Mouse (Mus musculus) myocyte (in vitro differentiated cells): Measurements from ENCODE around the gene Fam43b. TPM values are rescaled to one million over a fixed set of nuclear protein-coding genes. Genes with fewer than 3 reads are reported as not detected.

Source experiments
- H3K27me3 ChIP-seq: one replicate; pipeline ENCODE4 v1.6.1; 2011; ENCODE audit not compliant: control insufficient read depth, insufficient read depth, insufficient read length
- H3K36me3 ChIP-seq: one replicate; pipeline ENCODE4 v1.6.1; 2011; ENCODE audit not compliant: control insufficient read depth, insufficient read depth
- H3K4me2 ChIP-seq: one replicate; pipeline ENCODE4 v1.6.1; 2011; ENCODE audit warnings: low read depth, control low read depth
- H3K4me3 ChIP-seq: one replicate; pipeline ENCODE4 v1.5.1; 2011; ENCODE audit warnings: mild to moderate bottlenecking, control low read depth, moderate library complexity
- H3K79me2 ChIP-seq: one replicate; pipeline ENCODE4 v1.6.1; 2011; ENCODE audit not compliant: control insufficient read depth, insufficient read depth
- H3ac ChIP-seq: one replicate; pipeline ENCODE4 v1.6.1; 2011; ENCODE audit not compliant: control insufficient read depth, insufficient read length
- CEBPB ChIP-seq: IDR thresholded peaks from 2 replicates; pipeline ENCODE4 v1.6.1; 2011; ENCODE audit warnings: mild to moderate bottlenecking, moderate library complexity; ENCODE audit not compliant: poor library complexity, insufficient read depth, severe bottlenecking
- E2F4 ChIP-seq: IDR thresholded peaks from one replicate; pipeline ENCODE4 v1.6.1; 2011; ENCODE audit warnings: mild to moderate bottlenecking, control low read depth, moderate library complexity; ENCODE audit not compliant: insufficient read depth
- MAX ChIP-seq: IDR thresholded peaks from one replicate; pipeline ENCODE4 v1.6.1; 2011; ENCODE audit warnings: low read depth, mild to moderate bottlenecking, control low read depth
- MYOD1 ChIP-seq, 3 experiments: IDR thresholded peaks; one replicate each; pipeline ENCODE4 v1.6.1; 2011; ENCODE audit warnings: control low read depth in 2 of 3, low read depth in 2 of 3, mild to moderate bottlenecking in 2 of 3, moderate library complexity in 1 of 3; ENCODE audit not compliant: insufficient read length in 2 of 3, control insufficient read depth in 1 of 3
- MYOG ChIP-seq, 3 experiments: IDR thresholded peaks; one replicate each; pipeline ENCODE4 v1.6.1; 2011; ENCODE audit warnings: control low read depth in 2 of 3, low read depth in 2 of 3, mild to moderate bottlenecking in 2 of 3; ENCODE audit not compliant: insufficient read length in 2 of 3, control insufficient read depth in 1 of 3, insufficient read depth in 1 of 3
- POLR2A ChIP-seq: IDR thresholded peaks from one replicate; pipeline ENCODE4 v1.6.1; 2011; ENCODE audit warnings: low read depth, mild to moderate bottlenecking, control low read depth, moderate library complexity; ENCODE audit not compliant: insufficient read length
- POLR2AphosphoS2 ChIP-seq: IDR thresholded peaks from one replicate; pipeline ENCODE4 v1.6.1; 2011; ENCODE audit warnings: low read depth, control low read depth; ENCODE audit not compliant: insufficient read length
- REST ChIP-seq: IDR thresholded peaks from one replicate; pipeline ENCODE4 v1.6.1; 2011; ENCODE audit warnings: mild to moderate bottlenecking, control low read depth, moderate library complexity; ENCODE audit not compliant: insufficient read depth, insufficient read length
- SRF ChIP-seq: IDR thresholded peaks from one replicate; pipeline ENCODE4 v1.6.1; 2011; ENCODE audit warnings: low read depth; ENCODE audit not compliant: control insufficient read depth, insufficient read length
- TCF12 ChIP-seq: IDR thresholded peaks from one replicate; pipeline ENCODE4 v1.6.1; 2011; ENCODE audit warnings: mild to moderate bottlenecking, control low read depth; ENCODE audit not compliant: poor library complexity, insufficient read depth, severe bottlenecking
- TCF3 ChIP-seq: IDR thresholded peaks from one replicate; pipeline ENCODE4 v1.6.1; 2011; ENCODE audit warnings: low read depth, control low read depth; ENCODE audit not compliant: insufficient read length
- USF1 ChIP-seq: IDR thresholded peaks from one replicate; pipeline ENCODE4 v1.6.1; 2011; ENCODE audit warnings: low read depth, mild to moderate bottlenecking, control low read depth, moderate library complexity
- polyA plus RNA-seq: library from polyadenylated mRNA; unstranded; fragments of >200 nt; fragmentation: generic; extraction: Trizol; gene quantifications from one replicate; pipeline ENCODE4 v1.2.1, GENCODE M21; 2012; ENCODE audit warnings: missing spikeins

Gene Fam43b
- polyA plus RNA-seq, 1 experiment = not detected

- Histone ChIP-seq H3K4me2 (no peak overlapping the region), H3ac (no peak overlapping the region), H3K4me3 (no peak overlapping the region), H3K27me3 (peaks cover 64% of the 10 kb centered on the region), H3K36me3 (no peaks in the 10 kb centered on the region), H3K79me2 (no peaks in the 10 kb centered on the region)
- TF ChIP-seq CEBPB = no peak
- TF ChIP-seq MYOG (IDR thresholded peaks at IDR 0.05; ENCODE audit: control insufficient read depth in 1 of 3, insufficient read depth in 1 of 3, insufficient read length in 2 of 3, low read depth in 2 of 3) = peak in 1 of 3 experiments; percentile 5
- TF ChIP-seq TCF12 = no peak
- no peak for TF ChIP-seq TCF3
- no peak for TF ChIP-seq MAX
- no peak for TF ChIP-seq SRF
- no peak for TF ChIP-seq E2F4
Observed at GRCm38 (mm10) chr4:138395087-138395970, 999 bp downstream of the Fam43b start.

- no peak overlapping the region for H3K4me2 ChIP-seq
- H3K27me3 ChIP-seq = peaks cover 64% of the 10 kb centered on the region
- TF ChIP-seq TCF12 (no peak), CEBPB (no peak)
Observed at GRCm38 (mm10) chr4:138393703-138394102, 2.6 kb downstream of the Fam43b start.

DNA sequence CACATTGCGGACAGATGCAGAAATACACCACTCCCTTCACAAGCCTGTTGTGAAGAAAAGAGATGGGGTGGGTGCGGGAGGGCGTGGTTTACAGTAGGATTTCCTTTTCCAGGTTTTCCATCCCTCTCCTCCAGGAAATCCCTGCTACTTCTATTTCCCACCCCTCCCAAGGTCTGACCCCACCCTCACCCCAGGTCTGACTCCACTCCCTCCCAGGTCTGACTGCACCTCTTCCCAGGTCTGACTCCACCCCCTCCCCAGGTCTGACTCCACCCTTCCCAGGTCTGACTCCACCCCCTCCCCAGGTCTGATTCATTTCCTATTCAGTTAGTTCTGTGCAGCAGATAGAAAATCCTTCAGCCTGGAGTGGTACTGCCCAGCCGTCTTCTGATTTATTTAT lies 12.5 kb downstream of the Fam43b start:
- Histone ChIP-seq H3ac (no peak overlapping the region), H3K27me3 (peaks cover 28% of the 10 kb centered on the region), H3K4me2 (no peak overlapping the region), H3K36me3 (no peaks in the 10 kb centered on the region), H3K79me2 (no peaks in the 10 kb centered on the region), H3K4me3 (no peak overlapping the region)
- TF ChIP-seq CEBPB (no peak), SRF (no peak), USF1 (no peak), MYOD1 (IDR thresholded peaks at IDR 0.05; ENCODE audit: control insufficient read depth in 1 of 3, insufficient read length in 2 of 3, low read depth in 2 of 3) (no peak)

More at GRCm38 (mm10) chr4:138393703-138394102, 2.6 kb downstream of the Fam43b start:
- H3K36me3 ChIP-seq = no peaks in the 10 kb centered on the region
- H3ac ChIP-seq = no peak overlapping the region
- H3K79me2 ChIP-seq = no peaks in the 10 kb centered on the region
- H3K4me3 ChIP-seq = no peak overlapping the region

DNA sequence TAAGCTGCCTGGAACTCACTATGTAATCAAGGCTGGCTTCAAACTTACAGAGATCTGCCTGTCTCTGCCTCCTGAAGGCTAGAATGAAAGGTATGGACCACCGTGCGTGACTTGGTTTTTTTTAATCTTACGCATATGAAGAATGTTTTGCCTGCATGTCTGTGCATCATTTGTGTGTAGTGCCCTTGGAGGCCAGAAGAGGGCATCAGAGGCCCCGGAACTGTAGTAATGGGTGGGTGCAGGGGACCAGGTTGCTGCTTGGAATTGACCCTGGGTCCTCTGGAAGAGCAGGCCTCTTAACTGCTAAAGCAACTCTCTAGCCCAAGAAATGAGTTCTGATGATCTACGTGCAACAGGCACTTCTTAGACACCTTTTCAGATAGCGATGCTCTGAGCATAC lies 13.9 kb downstream of the Fam43b start:
- no peaks in the 10 kb centered on the region for H3K79me2 ChIP-seq
- no peaks in the 10 kb centered on the region for H3K36me3 ChIP-seq
- H3K4me2 ChIP-seq = no peak overlapping the region
- TF ChIP-seq TCF3 (no peak), MAX (no peak), REST (no peak), CEBPB (no peak), E2F4 (no peak), USF1 (no peak), SRF (no peak), POLR2A (no peak), MYOD1 (IDR thresholded peaks at IDR 0.05; ENCODE audit: control insufficient read depth in 1 of 3, insufficient read length in 2 of 3, low read depth in 2 of 3) (no peak), POLR2AphosphoS2 (no peak), TCF12 (no peak), MYOG (IDR thresholded peaks at IDR 0.05; ENCODE audit: control insufficient read depth in 1 of 3, insufficient read depth in 1 of 3, insufficient read length in 2 of 3, low read depth in 2 of 3) (no peak)
- H3K4me3 ChIP-seq = no peak overlapping the region
- peaks cover 28% of the 10 kb centered on the region for H3K27me3 ChIP-seq
- H3ac ChIP-seq = no peak overlapping the region

- H3K4me3 ChIP-seq = no peak overlapping the region
- no peak overlapping the region for H3K4me2 ChIP-seq
- no peak overlapping the region for H3ac ChIP-seq
- H3K36me3 ChIP-seq = no peaks in the 10 kb centered on the region
- peaks cover 14% of the 10 kb centered on the region for H3K27me3 ChIP-seq
- no peak for TF ChIP-seq MAX
- no peak for TF ChIP-seq USF1
- TF ChIP-seq MYOG (IDR thresholded peaks at IDR 0.05; ENCODE audit: control insufficient read depth in 1 of 3, insufficient read depth in 1 of 3, insufficient read length in 2 of 3, low read depth in 2 of 3) = no peak
- TF ChIP-seq POLR2AphosphoS2 = no peak
- TF ChIP-seq TCF3 = no peak
- TF ChIP-seq POLR2A = no peak
- TF ChIP-seq CEBPB = no peak
- TF ChIP-seq REST = no peak
- TF ChIP-seq MYOD1 (IDR thresholded peaks at IDR 0.05; ENCODE audit: control insufficient read depth in 1 of 3, insufficient read length in 2 of 3, low read depth in 2 of 3) = no peak
- TF ChIP-seq SRF = no peak
- TF ChIP-seq TCF12 = no peak
- TF ChIP-seq E2F4 = no peak
- H3K79me2 ChIP-seq = no peaks in the 10 kb centered on the region
Observed at GRCm38 (mm10) chr4:138380132-138380689, 16.1 kb downstream of the Fam43b start.
